Mouse (Mus musculus): Measurements from ENCODE around the gene Fbxo30. TPM values are rescaled to one million over a fixed set of nuclear protein-coding genes. Genes with fewer than 3 reads are reported as not detected.

The Fbxo30 gene
- 10.6 and 11.4 TPM in 2 replicates for polyA plus RNA-seq (2012; rRNA removed)

GRCm38 (mm10) chr10:11280578-11281463 is at the start of gene Fbxo30:
Fbxo30 (plus strand) TSS chr10:11281330.

GRCm38 (mm10) chr10:11343205-11344141 is 62.3 kb downstream of the Fbxo30 start, which contains the start of gene Epm2a:
Epm2a (plus strand) TSS chr10:11343404.

Other genes with a start within 250 kb of the Fbxo30 start
- gene Grm1, start 199.0 kb upstream of the Fbxo30 start, polyA plus RNA-seq (2012; rRNA removed): 4.1 and 4.5 TPM in 2 replicates
- gene Shprh, start 131.9 kb upstream of the Fbxo30 start, polyA plus RNA-seq (2012; rRNA removed): 14.4 and 16.1 TPM in 2 replicates
- 4.2 and 4.6 TPM in 2 replicates for gene Epm2a, start 62.1 kb downstream of the Fbxo30 start, polyA plus RNA-seq (2012; rRNA removed)

Measured in central nervous system, embryonic 14 days (tissue).